Mouse (Mus musculus) cortical plate, adult 2 months (tissue): Measurements from ENCODE around the gene Tet1.

Experiments
- CTCF ChIP-seq: fragments of 200-500 bp; IDR thresholded peaks from 2 replicates; pipeline ENCODE4 v1.5.1; 2011; ENCODE audit warnings: mild to moderate bottlenecking, control low read depth, low read length; ENCODE audit not compliant: insufficient read depth; ENCODE audit errors: extremely low read depth
- POLR2A ChIP-seq: fragments of 200-500 bp; IDR thresholded peaks from 2 replicates; pipeline ENCODE4 v1.6.1; 2011; ENCODE audit warnings: mild to moderate bottlenecking, low read length, control low read depth; ENCODE audit not compliant: insufficient read depth; ENCODE audit errors: extremely low read depth

DNA sequence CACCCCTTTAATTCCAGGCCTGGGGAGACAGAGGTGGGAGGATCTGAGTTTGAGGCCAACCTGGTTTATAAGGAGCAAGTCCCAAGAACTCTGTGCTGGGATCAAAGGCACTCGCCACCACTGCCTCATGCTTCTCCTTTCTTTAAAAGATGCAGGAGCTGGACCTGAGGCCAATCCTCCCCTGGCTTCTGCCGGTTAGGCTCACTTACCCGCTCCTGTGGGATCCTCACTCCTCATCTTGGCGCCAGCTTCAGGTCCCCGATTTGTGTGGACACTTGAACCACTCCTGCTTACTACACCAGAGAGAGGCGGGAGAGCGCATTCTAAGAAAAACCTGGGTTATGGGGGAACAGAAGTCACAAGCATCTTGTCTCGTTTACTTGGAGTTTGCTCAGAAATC lies 7.0 kb downstream of the Tet1 start:
- TF ChIP-seq CTCF: no peak
- no peak for TF ChIP-seq POLR2A
